Mouse (Mus musculus): ENCODE data around the gene Psmd11. TPM values are rescaled to one million over a fixed set of nuclear protein-coding genes. Genes with fewer than 3 reads are reported as not detected.
"Not testable (repeated sequence)": the region's sequence is repeated elsewhere in the genome, so short reads cannot be mapped to it uniquely, and the experiment has no call there.

Psmd11 gene
- polyA plus RNA-seq, 2 experiments, result 56.8 to 152 TPM

DNA sequence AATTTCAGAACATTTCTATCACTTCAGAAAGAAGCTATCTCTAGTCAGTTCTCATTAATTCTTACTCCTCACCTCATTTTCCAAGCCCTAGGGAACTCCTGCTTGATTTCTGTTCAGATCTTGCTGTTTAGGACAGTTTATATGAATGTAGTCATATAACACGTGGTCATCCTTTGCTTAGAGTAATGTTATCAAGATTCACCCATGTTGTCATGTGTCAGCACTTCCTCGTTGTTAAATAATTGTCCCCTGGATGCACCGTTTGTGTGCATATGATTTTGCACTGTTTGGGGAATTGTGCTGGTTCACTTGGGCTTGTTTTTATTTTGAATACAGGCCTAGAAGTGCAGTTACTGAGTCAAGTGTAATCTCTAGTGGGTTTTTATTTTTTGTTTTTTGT lies 23.8 kb downstream of the Psmd11 start:
- peaks cover 48% of the 10 kb centered on the region for H3K36me3 ChIP-seq (replicated peaks; ENCODE audit: control insufficient read depth, insufficient read depth, low read depth)
- WGBS (ENCODE audit: insufficient replicate concordance), result 36% methylated on average over 3 of the region's 3 CpGs

DNA sequence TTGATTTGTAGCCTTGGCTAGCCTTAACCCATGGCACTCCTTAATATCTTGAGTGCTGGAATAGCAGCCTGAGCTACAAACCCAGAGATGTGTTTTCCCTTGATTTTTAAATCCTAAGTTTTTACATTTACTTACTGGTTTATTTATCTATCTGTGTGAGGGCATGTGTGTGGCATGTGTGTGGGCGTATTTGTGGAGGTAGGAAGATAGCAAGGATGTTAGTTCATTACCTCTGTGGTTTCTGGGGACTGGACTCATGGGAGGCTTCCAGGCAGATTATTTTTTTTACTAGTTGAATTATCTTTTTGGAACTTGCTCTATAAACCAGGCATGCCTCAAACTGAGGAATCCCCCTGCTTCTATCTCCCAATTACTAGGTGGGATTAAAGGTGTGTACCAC lies 24.8 kb downstream of the Psmd11 start:
- Histone ChIP-seq H3K36me3 (replicated peaks; ENCODE audit: control insufficient read depth, insufficient read depth, low read depth) (peaks cover 50% of the 10 kb centered on the region), H3K9ac (replicated peaks) (no peak overlapping the region), H3K4me1 (replicated peaks; ENCODE audit: control insufficient read depth in 2 of 2, insufficient read depth in 2 of 2, low read length in 1 of 2) (no peaks in the 10 kb centered on the region), H3K9me3 (ENCODE audit: control insufficient read depth, low read length) (no peaks in the 10 kb centered on the region), H3K27me3 (ENCODE audit: control insufficient read depth, insufficient read depth, low read length) (no peaks in the 10 kb centered on the region), H3K27ac (no peak overlapping the region), H3K4me2 (ENCODE audit: low read depth) (no peak overlapping the region), H3K4me3 (ENCODE audit: insufficient read depth in 1 of 2, low read depth in 2 of 2, low read length in 2 of 2) (no peak overlapping the region)
- WGBS (ENCODE audit: insufficient replicate concordance), result 61% methylated on average over 1 of the region's 1 CpGs
- TF ChIP-seq CTCF (IDR thresholded peaks at IDR 0.05; ENCODE audit: low read depth), result no peak
- no peak for TF ChIP-seq EP300 (IDR thresholded peaks at IDR 0.05; ENCODE audit: low read depth)
- ATAC-seq (ENCODE audit: insufficient read depth), result no peak
- DNase-seq (ENCODE audit: low read depth in 3 of 3, low spot score in 3 of 3), result no peak

More for the DNA sequence above, 23.8 kb downstream of the Psmd11 start:
- Histone ChIP-seq H3K27me3 (ENCODE audit: control insufficient read depth, insufficient read depth, low read length) (no peaks in the 10 kb centered on the region), H3K27ac (no peak overlapping the region), H3K4me1 (replicated peaks; ENCODE audit: control insufficient read depth in 2 of 2, insufficient read depth in 2 of 2, low read length in 1 of 2) (no peaks in the 10 kb centered on the region), H3K9me3 (ENCODE audit: control insufficient read depth, low read length) (no peaks in the 10 kb centered on the region), H3K4me2 (ENCODE audit: low read depth) (no peak overlapping the region), H3K4me3 (ENCODE audit: insufficient read depth in 1 of 2, low read depth in 2 of 2, low read length in 2 of 2) (no peak overlapping the region), H3K9ac (replicated peaks) (no peak overlapping the region)
- DNase-seq (ENCODE audit: low read depth in 3 of 3, low spot score in 3 of 3) (no peak), ATAC-seq (ENCODE audit: insufficient read depth) (no peak)
- TF ChIP-seq EP300 (IDR thresholded peaks at IDR 0.05; ENCODE audit: low read depth), result no peak
- no peak for TF ChIP-seq CTCF (IDR thresholded peaks at IDR 0.05; ENCODE audit: low read depth)

DNA sequence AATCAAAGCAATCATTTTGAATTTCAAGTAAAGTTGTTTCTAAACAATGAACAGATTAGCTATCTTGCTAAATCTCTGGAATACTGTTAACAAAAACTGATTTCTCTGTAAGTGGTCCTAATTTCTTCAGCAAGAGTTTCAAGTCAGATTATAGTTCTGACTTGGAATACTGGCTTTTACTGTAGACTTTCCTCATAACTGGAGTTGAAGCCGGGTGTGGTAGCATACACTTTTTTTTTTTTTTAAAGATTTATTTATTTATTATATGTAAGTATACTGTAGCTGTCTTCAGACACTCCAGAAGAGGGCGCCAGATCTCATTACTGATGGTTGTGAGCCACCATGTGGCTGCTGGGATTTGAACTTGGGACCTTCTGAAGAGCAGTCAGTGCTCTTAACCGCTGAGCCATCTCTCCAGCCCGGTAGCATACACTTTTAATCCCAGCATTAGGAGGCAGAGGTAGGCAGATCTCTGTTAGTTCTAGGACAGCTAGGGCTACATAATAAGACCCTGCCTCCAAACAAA lies 35.3 kb downstream of the Psmd11 start:
- H3K4me1 ChIP-seq (replicated peaks; ENCODE audit: control insufficient read depth in 2 of 2, insufficient read depth in 2 of 2, low read length in 1 of 2); ATAC-seq (ENCODE audit: insufficient read depth); H3K27me3 ChIP-seq (ENCODE audit: control insufficient read depth, insufficient read depth, low read length); H3K4me2 ChIP-seq (ENCODE audit: low read depth); DNase-seq (ENCODE audit: low read depth in 3 of 3, low spot score in 3 of 3); H3K4me3 ChIP-seq (ENCODE audit: insufficient read depth in 1 of 2, low read depth in 2 of 2, low read length in 2 of 2); H3K27ac ChIP-seq; H3K9me3 ChIP-seq (ENCODE audit: control insufficient read depth, low read length); H3K9ac ChIP-seq (replicated peaks): not testable (repeated sequence)
- peak; percentile 24; the same call in 1 of the 2 replicates for TF ChIP-seq CTCF (IDR thresholded peaks at IDR 0.05; ENCODE audit: low read depth)
- 70% methylated on average over 4 of the region's 4 CpGs for WGBS (ENCODE audit: insufficient replicate concordance)
- H3K36me3 ChIP-seq (replicated peaks; ENCODE audit: control insufficient read depth, insufficient read depth, low read depth), result peaks cover 84% of the 10 kb centered on the region

DNA sequence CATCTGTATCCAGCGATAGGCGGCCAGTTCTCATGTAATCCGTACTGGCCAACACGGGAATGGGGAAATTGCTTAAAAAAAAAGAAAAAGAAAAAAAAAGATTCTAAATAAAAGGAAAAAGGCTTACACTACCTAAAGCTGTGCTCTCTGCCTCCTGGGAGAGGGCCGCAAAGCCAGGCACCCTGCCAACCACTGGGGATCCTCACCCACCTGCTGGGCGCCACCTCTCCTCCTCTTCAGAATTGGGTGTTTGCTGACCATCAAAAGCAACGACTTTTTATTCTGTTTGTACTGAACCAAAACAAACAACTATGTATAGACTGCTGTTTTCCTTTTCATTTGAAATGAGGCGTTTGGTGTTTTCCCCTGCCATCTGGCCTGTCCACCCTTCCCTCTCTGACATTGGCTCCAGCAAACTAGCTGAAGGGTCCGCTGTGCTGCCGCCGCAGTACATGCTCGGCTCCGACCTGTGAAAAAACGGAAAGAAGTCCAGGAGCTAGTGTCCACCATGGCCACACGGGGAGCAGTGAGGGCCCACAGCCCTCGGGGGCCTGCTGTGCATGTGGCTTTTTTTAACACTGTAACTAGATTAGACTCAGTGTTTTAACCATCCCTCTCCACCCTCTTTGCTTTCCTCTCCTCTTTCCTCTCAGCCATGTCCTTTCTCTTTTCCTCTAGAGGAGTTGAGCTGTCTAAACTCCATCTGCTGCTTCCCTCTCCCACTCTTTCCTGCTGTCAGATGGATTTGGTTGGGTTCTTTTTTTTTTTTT lies 43.6 kb downstream of the Psmd11 start:
- H3K9ac ChIP-seq (replicated peaks), result no peak overlapping the region
- no peak for TF ChIP-seq CTCF (IDR thresholded peaks at IDR 0.05; ENCODE audit: low read depth)
- TF ChIP-seq EP300 (IDR thresholded peaks at IDR 0.05; ENCODE audit: low read depth), result no peak
- WGBS (ENCODE audit: insufficient replicate concordance), result 83% methylated on average over 16 of the region's 16 CpGs

DNA sequence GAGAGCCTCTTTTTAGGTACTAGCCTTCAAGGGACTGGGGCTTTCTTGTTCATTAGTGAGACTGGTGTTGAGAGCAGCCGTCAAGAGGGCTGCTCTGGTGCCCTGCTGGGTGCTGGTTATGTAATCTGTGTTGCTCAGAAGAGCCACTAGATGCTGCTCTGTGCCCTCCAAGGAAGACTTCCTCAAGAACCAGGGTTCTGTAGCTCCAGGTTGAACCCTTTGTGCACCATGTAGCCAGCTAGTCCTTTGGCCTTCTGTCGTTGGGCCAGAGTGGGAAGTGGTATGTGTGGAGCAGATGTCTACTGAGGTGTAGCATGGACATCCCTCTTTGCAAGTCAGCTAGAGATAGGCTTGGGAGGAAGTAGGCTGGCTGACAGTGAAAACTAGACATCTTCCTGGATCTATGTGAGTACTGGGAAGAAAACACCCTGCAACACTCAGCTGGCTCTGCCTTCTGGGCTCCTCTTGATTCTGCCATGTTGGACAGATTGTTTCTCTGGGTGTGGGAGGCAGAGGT lies 45.8 kb downstream of the Psmd11 start:
- ATAC-seq (ENCODE audit: insufficient read depth), result no peak
- Histone ChIP-seq H3K9ac (replicated peaks) (no peak overlapping the region), H3K9me3 (ENCODE audit: control insufficient read depth, low read length) (no peaks in the 10 kb centered on the region), H3K4me3 (ENCODE audit: insufficient read depth in 1 of 2, low read depth in 2 of 2, low read length in 2 of 2) (no peak overlapping the region), H3K27me3 (ENCODE audit: control insufficient read depth, insufficient read depth, low read length) (no peaks in the 10 kb centered on the region; the same call in 1 of the 2 replicates), H3K4me2 (ENCODE audit: low read depth) (no peak overlapping the region), H3K27ac (no peak overlapping the region), H3K36me3 (replicated peaks; ENCODE audit: control insufficient read depth, insufficient read depth, low read depth) (peaks cover 34% of the 10 kb centered on the region), H3K4me1 (replicated peaks; ENCODE audit: control insufficient read depth in 2 of 2, insufficient read depth in 2 of 2, low read length in 1 of 2) (peaks cover 7 to 8% of the 10 kb centered on the region in 2 experiments; a peak in 2 of 4 replicates)
- 39% methylated on average over 2 of the region's 2 CpGs for WGBS (ENCODE audit: insufficient replicate concordance)
- no peak for DNase-seq (ENCODE audit: low read depth in 3 of 3, low spot score in 3 of 3)
- TF ChIP-seq EP300 (IDR thresholded peaks at IDR 0.05; ENCODE audit: low read depth), result no peak
- TF ChIP-seq CTCF (IDR thresholded peaks at IDR 0.05; ENCODE audit: low read depth), result peak; percentile 46

More for the DNA sequence above, 43.6 kb downstream of the Psmd11 start:
- Histone ChIP-seq H3K27me3 (ENCODE audit: control insufficient read depth, insufficient read depth, low read length) (no peaks in the 10 kb centered on the region), H3K9me3 (ENCODE audit: control insufficient read depth, low read length) (no peaks in the 10 kb centered on the region), H3K4me3 (ENCODE audit: insufficient read depth in 1 of 2, low read depth in 2 of 2, low read length in 2 of 2) (no peak overlapping the region), H3K27ac (no peak overlapping the region), H3K4me2 (ENCODE audit: low read depth) (no peak overlapping the region), H3K36me3 (replicated peaks; ENCODE audit: control insufficient read depth, insufficient read depth, low read depth) (peaks cover 51% of the 10 kb centered on the region), H3K4me1 (replicated peaks; ENCODE audit: control insufficient read depth in 2 of 2, insufficient read depth in 2 of 2, low read length in 1 of 2) (peaks cover 5 to 7% of the 10 kb centered on the region in 2 experiments; a peak in 2 of 4 replicates)
- no peak for DNase-seq (ENCODE audit: low read depth in 3 of 3, low spot score in 3 of 3)
- ATAC-seq (ENCODE audit: insufficient read depth), result no peak

All from liver, embryonic 14.5 days (tissue).